Mouse (Mus musculus) T-cell, adult 2 months (primary cell): ENCODE measurements around the gene E2f8.

ENCODE experiments used
- DNase-seq: peaks from one replicate; pipeline ENCODE4 v3.0.0; 2022; ENCODE audit warnings: low spot score

Gene E2f8

GRCm38 (mm10) chr7:48891029-48891428 lies 9.6 kb upstream of the E2f8 start:
- DNase-seq = no peak

GRCm38 (mm10) chr7:48888751-48889150 lies 7.4 kb upstream of the E2f8 start:
- DNase-seq = no peak

GRCm38 (mm10) chr7:48887973-48888372 lies 6.6 kb upstream of the E2f8 start:
- no peak for DNase-seq

GRCm38 (mm10) chr7:48884266-48884611 lies 2.8 kb upstream of the E2f8 start:
- DNase-seq = no peak

GRCm38 (mm10) chr7:48883525-48884265 lies 2.3 kb upstream of the E2f8 start:
- no peak for DNase-seq

- no peak for DNase-seq
Observed at GRCm38 (mm10) chr7:48881971-48882609, 694 bp upstream of the E2f8 start.

GRCm38 (mm10) chr7:48880591-48881481 lies 560 bp downstream of the E2f8 start:
- peak; percentile 88 for DNase-seq

- DNase-seq = no peak
Observed at GRCm38 (mm10) chr7:48879574-48879973, 1.8 kb downstream of the E2f8 start.

GRCm38 (mm10) chr7:48877786-48878390 lies 3.5 kb downstream of the E2f8 start:
- no peak for DNase-seq

- peak; percentile 25 for DNase-seq
Observed at GRCm38 (mm10) chr7:48876526-48876925, 4.9 kb downstream of the E2f8 start.

GRCm38 (mm10) chr7:48875096-48875495 lies 6.3 kb downstream of the E2f8 start:
- no peak for DNase-seq

- DNase-seq = no peak
Observed at GRCm38 (mm10) chr7:48871292-48871691, 10.1 kb downstream of the E2f8 start.

- DNase-seq = no peak
Observed at GRCm38 (mm10) chr7:48870579-48871180, 10.7 kb downstream of the E2f8 start.

- DNase-seq = no peak
Observed at GRCm38 (mm10) chr7:48870144-48870543, 11.3 kb downstream of the E2f8 start.

- DNase-seq = no peak
Observed at GRCm38 (mm10) chr7:48867576-48867975, 13.8 kb downstream of the E2f8 start.

- no peak for DNase-seq
Observed at GRCm38 (mm10) chr7:48864671-48865458, 16.5 kb downstream of the E2f8 start.

- DNase-seq = no peak
Observed at GRCm38 (mm10) chr7:48864199-48864598, 17.2 kb downstream of the E2f8 start.

GRCm38 (mm10) chr7:48861796-48862195 lies 19.6 kb downstream of the E2f8 start:
- DNase-seq = no peak

- DNase-seq = no peak
Observed at GRCm38 (mm10) chr7:48860948-48861347, 20.4 kb downstream of the E2f8 start.

GRCm38 (mm10) chr7:48859362-48859761 lies 22.0 kb downstream of the E2f8 start:
- DNase-seq = no peak

GRCm38 (mm10) chr7:48858257-48858656 lies 23.1 kb downstream of the E2f8 start:
- DNase-seq = no peak
